Mouse (Mus musculus) kidney, postnatal 10 days (tissue): ENCODE measurements around the gene Slc46a3.

ENCODE experiments used
- DNase-seq: peaks from one replicate; pipeline ENCODE4 v3.0.0; 2021; ENCODE audit warnings: mixed read lengths

The Slc46a3 gene

GRCm38 (mm10) chr5:147893766-147894454, 705 bp downstream of the Slc46a3 start:
- DNase-seq = peak; percentile 51

GRCm38 (mm10) chr5:147893143-147893542, 1.5 kb downstream of the Slc46a3 start:
- no peak for DNase-seq

- DNase-seq = no peak
Measured at GRCm38 (mm10) chr5:147892735-147893134, 1.9 kb downstream of the Slc46a3 start.

GRCm38 (mm10) chr5:147888313-147889297, 6.0 kb downstream of the Slc46a3 start:
- no peak for DNase-seq

DNA sequence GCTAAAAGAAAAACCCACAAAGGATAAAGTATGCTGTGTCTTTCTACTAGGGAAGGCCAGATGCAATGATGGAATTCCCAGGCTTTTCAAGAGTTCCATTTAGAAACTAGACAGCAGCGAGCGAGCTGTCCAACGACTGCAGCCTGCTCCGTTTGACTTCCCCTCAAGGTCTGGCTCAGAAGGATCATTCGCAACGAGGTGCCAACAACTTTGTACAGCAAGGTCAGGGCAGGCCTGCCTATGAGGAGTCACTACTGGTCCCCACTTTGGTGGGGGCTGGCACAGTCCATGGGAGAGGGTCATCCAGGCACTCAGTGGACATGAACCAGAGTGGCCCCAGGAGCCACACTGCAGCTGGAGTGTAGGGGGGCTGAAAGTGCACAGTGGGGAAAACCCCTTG, 11.0 kb downstream of the Slc46a3 start:
- no peak for DNase-seq

DNA sequence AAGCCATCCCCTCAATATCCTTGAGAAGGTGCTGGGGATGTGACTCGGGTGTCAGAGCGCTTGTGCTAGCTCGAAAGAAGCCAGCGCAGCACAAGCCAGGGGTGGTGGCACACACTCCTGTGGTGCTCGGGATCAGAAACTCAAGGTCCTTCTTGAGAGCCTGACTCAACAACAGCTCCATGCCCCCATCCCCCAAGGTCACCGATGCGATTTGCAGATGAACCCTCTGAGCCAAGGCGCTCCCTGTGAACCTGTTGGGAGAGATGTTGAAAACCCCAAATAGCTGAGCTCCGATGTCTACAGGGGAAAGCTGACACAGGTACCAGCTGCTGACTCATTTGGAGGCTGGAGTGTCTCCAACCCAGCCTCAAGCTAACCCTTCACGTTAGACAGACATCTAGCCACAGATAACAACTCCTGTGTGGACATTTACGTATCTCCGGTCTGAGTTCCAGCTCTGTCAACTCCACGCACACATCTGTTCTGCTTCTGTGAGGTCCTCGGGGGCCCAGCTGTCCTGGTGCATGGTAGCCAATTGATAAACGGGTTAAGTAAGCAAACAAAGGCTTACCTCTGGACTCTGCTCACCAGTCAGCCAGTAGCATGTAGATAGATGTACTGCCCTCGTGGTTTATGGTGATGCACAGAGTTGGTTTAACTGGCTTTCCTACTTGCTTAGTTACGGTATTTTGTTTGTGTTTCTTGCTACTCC, 14.5 kb downstream of the Slc46a3 start:
- DNase-seq = no peak

- DNase-seq = peak; percentile 20
Measured at GRCm38 (mm10) chr5:147877520-147877919, 17.1 kb downstream of the Slc46a3 start.

DNA sequence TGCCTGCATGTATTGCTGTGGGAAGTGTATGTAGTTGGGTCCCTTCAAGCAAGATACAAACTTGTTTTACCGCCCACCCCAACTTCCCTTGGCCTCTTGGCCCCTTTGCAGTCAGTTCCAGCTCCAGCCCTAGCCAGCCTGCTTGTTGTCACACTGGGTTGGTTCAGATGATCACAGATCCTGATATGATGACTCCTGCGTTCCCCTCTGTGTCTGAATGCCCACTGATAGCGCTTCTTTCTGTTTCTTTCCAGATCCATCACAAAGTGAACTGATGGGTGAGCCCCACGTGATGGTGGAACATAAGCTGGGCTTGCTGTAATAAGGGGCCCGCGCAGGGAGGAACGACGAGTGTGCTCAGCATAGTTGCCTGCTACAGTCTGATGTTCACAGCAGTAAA, 19.4 kb downstream of the Slc46a3 start:
- no peak for DNase-seq

- no peak for DNase-seq
Measured at GRCm38 (mm10) chr5:147874491-147875065, 20.0 kb downstream of the Slc46a3 start.

GRCm38 (mm10) chr5:147871091-147871820, 23.4 kb downstream of the Slc46a3 start:
- DNase-seq = no peak

DNA sequence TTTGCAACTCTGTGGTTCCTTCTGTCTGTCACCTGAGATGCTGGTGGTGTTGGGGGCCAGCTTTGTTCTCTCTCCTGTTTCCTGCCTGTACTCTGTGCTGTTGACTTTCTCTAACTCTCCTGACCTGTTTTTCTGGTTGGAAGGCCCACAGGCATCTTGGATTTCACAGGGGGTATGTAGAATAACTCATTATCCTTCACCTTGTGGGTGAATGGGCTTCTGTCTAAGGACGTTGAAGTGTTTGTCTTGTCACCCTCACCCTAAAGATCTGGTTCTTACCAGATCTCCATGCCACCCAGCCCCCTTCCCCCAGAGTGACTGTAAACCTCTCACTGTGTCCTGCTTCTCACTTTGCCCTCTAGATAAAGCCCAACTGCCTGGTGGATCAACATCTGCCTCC, 24.3 kb downstream of the Slc46a3 start:
- no peak for DNase-seq

GRCm38 (mm10) chr5:147869568-147869967, 25.0 kb downstream of the Slc46a3 start:
- no peak for DNase-seq

GRCm38 (mm10) chr5:147868674-147869073, 25.9 kb downstream of the Slc46a3 start:
- DNase-seq = no peak

DNA sequence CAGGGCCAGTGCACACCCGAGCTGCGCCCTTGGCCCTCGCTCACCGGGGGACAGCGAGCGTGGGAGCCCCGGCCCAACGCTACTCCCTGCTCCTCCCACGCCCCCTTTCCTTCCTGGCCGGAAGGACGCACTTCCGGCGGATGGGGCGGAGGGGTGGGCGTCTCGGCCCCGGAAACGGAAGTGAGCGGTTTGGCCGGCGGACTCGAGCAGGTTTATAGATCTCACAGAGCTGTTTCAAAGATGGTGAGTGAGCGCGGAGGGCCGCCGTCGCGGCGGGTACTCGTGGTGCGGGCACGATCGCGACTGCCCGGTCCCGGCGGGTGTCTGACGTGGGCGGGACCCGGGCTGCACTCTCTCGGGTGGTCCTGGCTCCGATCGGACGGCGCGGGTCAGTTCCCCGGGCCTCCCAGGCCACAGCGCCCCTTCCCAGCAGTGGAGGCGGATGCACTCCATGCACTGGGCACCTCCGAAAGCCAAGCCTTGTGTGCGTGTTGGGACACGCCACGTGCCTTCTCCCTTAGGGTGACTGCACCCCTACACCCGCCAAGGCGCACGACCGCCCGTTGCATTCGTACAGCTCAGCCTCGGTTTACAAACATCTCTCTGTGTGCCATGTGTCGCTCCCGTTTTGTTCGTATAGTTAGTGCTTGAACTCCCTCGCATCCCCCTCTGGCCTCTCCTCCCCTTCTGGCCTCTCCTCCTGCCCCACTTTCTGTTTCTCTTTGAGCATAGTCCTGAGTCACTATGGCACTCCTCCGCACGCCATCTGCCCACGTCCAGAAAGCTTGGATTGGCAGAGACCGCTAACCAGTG, 34.0 kb downstream of the Slc46a3 start, which contains the start of gene Pomp:
Pomp (plus strand) TSS at position 13 of the 813 bp plus-strand sequence.
- peak; percentile 95 for DNase-seq

DNA sequence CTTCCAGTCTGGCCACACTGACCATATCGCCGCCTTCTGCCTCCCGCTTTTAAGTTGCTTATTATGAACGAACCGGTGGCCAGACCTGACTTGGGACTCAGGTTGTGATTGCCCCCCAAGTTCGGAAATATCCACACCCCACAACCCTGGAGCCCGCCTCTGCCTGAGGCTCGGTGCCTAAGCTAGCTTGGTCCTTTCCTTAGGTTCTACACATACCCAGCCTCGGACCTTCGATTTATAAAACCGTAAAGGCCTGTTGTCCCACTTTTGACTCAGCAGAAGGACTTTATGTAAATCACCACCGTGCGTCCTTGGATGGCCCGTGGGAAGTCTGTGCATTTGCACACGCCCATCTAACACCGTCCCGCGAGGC, 34.6 kb downstream of the Slc46a3 start:
- no peak for DNase-seq

GRCm38 (mm10) chr5:147850194-147850593, 44.4 kb downstream of the Slc46a3 start:
- no peak for DNase-seq

DNA sequence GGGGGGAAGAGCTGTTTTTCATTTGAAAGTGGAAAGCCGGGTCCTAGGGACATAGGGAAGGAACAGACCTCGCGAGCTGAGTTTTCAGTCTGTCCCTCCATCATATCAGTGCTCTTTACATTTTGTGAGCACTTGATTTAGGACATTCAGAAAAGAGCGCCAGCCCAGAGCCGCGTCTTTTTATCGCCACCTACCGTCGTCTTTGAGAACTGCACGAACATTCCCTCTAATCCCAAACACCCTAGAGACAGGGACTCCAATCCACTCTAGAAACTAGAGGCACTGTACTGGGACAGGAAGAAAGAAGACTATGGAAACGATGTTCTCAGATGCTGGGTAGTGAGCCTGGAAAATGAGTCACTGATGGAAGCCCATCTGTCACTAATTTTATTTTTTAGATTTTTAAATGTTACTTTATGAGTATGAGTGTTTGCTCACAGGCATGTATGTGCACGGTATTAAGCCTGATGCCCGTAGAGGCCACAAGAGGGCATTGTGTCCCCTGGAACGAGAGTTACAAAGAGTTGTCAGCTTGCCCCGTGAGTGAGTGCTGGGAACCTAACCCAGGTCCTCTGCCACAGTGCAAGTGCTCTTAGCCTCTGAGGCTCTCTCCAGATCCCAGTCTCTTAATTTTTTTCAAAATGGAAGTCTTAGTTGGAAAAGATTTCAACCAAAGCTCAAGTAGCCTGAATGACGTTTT, 46.3 kb downstream of the Slc46a3 start:
- DNase-seq = peak; percentile 85

GRCm38 (mm10) chr5:147847361-147847760, 47.3 kb downstream of the Slc46a3 start:
- DNase-seq = peak; percentile 27

GRCm38 (mm10) chr5:147845319-147845718, 49.3 kb downstream of the Slc46a3 start:
- DNase-seq = no peak

- DNase-seq = no peak
Measured at GRCm38 (mm10) chr5:147843340-147843739, 51.3 kb downstream of the Slc46a3 start.

DNA sequence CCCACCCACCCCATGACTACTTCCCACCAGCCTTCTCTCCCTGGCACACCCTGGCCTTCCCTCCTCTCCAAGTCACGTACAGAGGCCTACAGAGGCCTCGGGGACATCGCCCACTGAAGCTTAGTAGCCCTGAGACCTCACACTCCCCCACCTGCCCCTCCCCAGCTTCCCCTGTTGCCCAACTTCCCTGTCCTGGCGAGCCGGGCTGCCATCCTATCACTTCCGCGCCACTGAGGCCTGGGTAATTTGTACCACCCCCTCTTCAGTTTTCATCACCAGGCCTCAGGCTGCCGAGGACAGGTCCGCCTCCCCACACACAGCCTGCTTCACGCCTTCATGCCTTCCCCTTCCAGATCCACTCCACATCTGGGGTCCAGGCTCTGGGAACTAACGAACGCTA, 55.2 kb downstream of the Slc46a3 start:
- DNase-seq = no peak
